Mouse (Mus musculus) intestine, embryonic 16.5 days (tissue): Measurements from ENCODE around the gene Zdhhc5. TPM values are rescaled to one million over a fixed set of nuclear protein-coding genes. Genes with fewer than 3 reads are reported as not detected.

Source experiments
- ATAC-seq: fragments of 200-750 bp; cut with Nextera tagmentation; 2 replicates; pipeline ENCODE4 v1.8.0; 2017; ENCODE audit warnings: moderate TSS enrichment, moderate library complexity
- H3K27ac ChIP-seq: fragments of 300-500 bp; sonication (generic); 2 replicates; pipeline ENCODE4 v1.5.1; 2014; ENCODE audit warnings: mild to moderate bottlenecking, low read length
- H3K27me3 ChIP-seq: fragments of 300-500 bp; sonication (generic); replicated peaks from 2 replicates; pipeline ENCODE4 v1.6.1; 2014; ENCODE audit warnings: low read length, control low read depth, mixed read lengths; ENCODE audit not compliant: control insufficient read depth, insufficient read depth
- H3K36me3 ChIP-seq: fragments of 300-500 bp; sonication (generic); 2 replicates; pipeline ENCODE4 v1.6.1; 2014; ENCODE audit warnings: low read length, control low read depth; ENCODE audit not compliant: control insufficient read depth, insufficient read depth
- H3K4me1 ChIP-seq: fragments of 300-500 bp; sonication (generic); 2 replicates; pipeline ENCODE4 v1.6.1; 2014; ENCODE audit warnings: low read length, control low read depth, mixed read lengths; ENCODE audit not compliant: control insufficient read depth, insufficient read depth
- H3K4me2 ChIP-seq: fragments of 300-500 bp; sonication (generic); 2 replicates; pipeline ENCODE4 v1.6.1; 2014; ENCODE audit warnings: low read depth, low read length, control low read depth
- H3K4me3 ChIP-seq: fragments of 300-500 bp; sonication (generic); 2 replicates; pipeline ENCODE4 v1.5.1; 2014; ENCODE audit warnings: mild to moderate bottlenecking, low read length
- H3K9ac ChIP-seq: fragments of 300-500 bp; sonication (generic); 2 replicates; pipeline ENCODE4 v1.6.1; 2014; ENCODE audit warnings: low read depth, low read length
- H3K9me3 ChIP-seq: fragments of 300-500 bp; sonication (generic); 2 replicates; pipeline ENCODE4 v1.6.1; 2016; ENCODE audit warnings: low read length, control low read depth; ENCODE audit not compliant: control insufficient read depth
- WGBS: fragments of 180-500 bp; shearing (Covaris S2); extraction: QIAGEN DNeasy Blood & Tissue Kit; methylation state at CpG from one replicate; pipeline ENCODE4 v1.1.7; 2014; 5-methylcytosine and 5-hydroxymethylcytosine counted together
- polyA plus RNA-seq: library from polyadenylated mRNA; unstranded; fragments of >200 nt; fragmentation: Nextera tagmentation; extraction: Ambion mirVana; gene quantifications from 2 replicates; pipeline ENCODE4 v1.2.1, GENCODE M21; 2015

Gene Zdhhc5
- polyA plus RNA-seq, 1 experiment from 2014 or later = 18.3 TPM

- ATAC-seq = peak; percentile 97
- Histone ChIP-seq H3K36me3 (peaks cover 3% of the 10 kb centered on the region; the same call in 1 of the 2 replicates), H3K4me3 (peak within 1 kb of the TSS; percentile 56), H3K9me3 (no peaks in the 10 kb centered on the region), H3K4me2 (peak within 1 kb of the TSS; percentile 64), H3K27me3 (no peaks in the 10 kb centered on the region), H3K9ac (peak within 1 kb of the TSS; percentile 74), H3K4me1 (peaks cover 12% of the 10 kb centered on the region), H3K27ac (peak within 1 kb of the TSS; percentile 89)
- WGBS = under 1% methylated on average over 39 of the region's 39 CpGs
Observed at GRCm38 (mm10) chr2:84727172-84727858, 12.3 kb upstream of the Zdhhc5 start, which contains the start of gene Clp1. Gene Clp1, minus strand, starts transcription at chr2:84727350.

GRCm38 (mm10) chr2:84726716-84727115 is 11.7 kb upstream of the Zdhhc5 start:
- H3K27me3 ChIP-seq = no peaks in the 10 kb centered on the region

GRCm38 (mm10) chr2:84725770-84726169 is 10.8 kb upstream of the Zdhhc5 start:
- Histone ChIP-seq H3K4me1 (peaks cover 12% of the 10 kb centered on the region), H3K9me3 (no peaks in the 10 kb centered on the region), H3K36me3 (peaks cover 3% of the 10 kb centered on the region; the same call in 1 of the 2 replicates), H3K27ac (no peak overlapping the region), H3K4me3 (no peak overlapping the region), H3K27me3 (no peaks in the 10 kb centered on the region), H3K4me2 (no peak overlapping the region), H3K9ac (no peak overlapping the region)
- ATAC-seq = no peak
- WGBS = 91% methylated on average over 10 of the region's 10 CpGs

More at GRCm38 (mm10) chr2:84726716-84727115, 11.7 kb upstream of the Zdhhc5 start:
- no peak overlapping the region for H3K27ac ChIP-seq
- H3K9me3 ChIP-seq = no peaks in the 10 kb centered on the region
- H3K9ac ChIP-seq = peak overlapping the region; percentile 53
- peak overlapping the region; percentile 55 for H3K4me2 ChIP-seq
- ATAC-seq = peak; percentile 26
- H3K4me1 ChIP-seq = peaks cover 12% of the 10 kb centered on the region
- H3K4me3 ChIP-seq = peak overlapping the region; percentile 56
- 1% methylated on average over 9 of the region's 9 CpGs for WGBS
- peaks cover 3% of the 10 kb centered on the region; the same call in 1 of the 2 replicates for H3K36me3 ChIP-seq

GRCm38 (mm10) chr2:84723856-84724255 is 8.9 kb upstream of the Zdhhc5 start:
- Histone ChIP-seq H3K9ac (no peak overlapping the region), H3K4me2 (no peak overlapping the region), H3K36me3 (peaks cover 3% of the 10 kb centered on the region; the same call in 1 of the 2 replicates), H3K27ac (no peak overlapping the region), H3K9me3 (no peaks in the 10 kb centered on the region), H3K27me3 (no peaks in the 10 kb centered on the region), H3K4me3 (no peak overlapping the region), H3K4me1 (peaks cover 12% of the 10 kb centered on the region)
- ATAC-seq = no peak
- WGBS = 92% methylated on average over 14 of the region's 14 CpGs

DNA sequence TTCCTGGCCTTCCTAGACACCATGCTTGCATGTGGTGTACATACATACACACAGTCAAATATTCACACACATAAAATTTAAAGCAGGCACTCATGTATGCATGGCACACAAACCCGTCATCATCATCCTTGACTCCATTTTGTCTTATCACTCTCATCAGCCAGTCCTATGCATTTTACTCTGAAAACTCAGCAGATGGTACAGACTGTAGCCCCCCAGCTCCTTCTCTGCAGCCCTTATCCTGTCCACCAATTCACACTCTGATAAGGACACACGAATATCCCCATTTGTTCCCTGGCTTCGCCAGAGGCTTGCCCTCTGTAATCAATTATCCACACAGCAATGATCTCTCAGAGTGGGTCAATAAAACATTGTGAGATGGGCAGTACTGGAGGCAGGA is 6.2 kb upstream of the Zdhhc5 start:
- Histone ChIP-seq H3K9ac (no peak overlapping the region), H3K4me1 (peaks cover 11% of the 10 kb centered on the region), H3K4me2 (no peak overlapping the region), H3K4me3 (no peak overlapping the region), H3K36me3 (peaks cover 3% of the 10 kb centered on the region; the same call in 1 of the 2 replicates), H3K27ac (no peak overlapping the region), H3K27me3 (no peaks in the 10 kb centered on the region), H3K9me3 (no peaks in the 10 kb centered on the region)
- 70% methylated on average over 3 of the region's 3 CpGs for WGBS
- no peak for ATAC-seq

DNA sequence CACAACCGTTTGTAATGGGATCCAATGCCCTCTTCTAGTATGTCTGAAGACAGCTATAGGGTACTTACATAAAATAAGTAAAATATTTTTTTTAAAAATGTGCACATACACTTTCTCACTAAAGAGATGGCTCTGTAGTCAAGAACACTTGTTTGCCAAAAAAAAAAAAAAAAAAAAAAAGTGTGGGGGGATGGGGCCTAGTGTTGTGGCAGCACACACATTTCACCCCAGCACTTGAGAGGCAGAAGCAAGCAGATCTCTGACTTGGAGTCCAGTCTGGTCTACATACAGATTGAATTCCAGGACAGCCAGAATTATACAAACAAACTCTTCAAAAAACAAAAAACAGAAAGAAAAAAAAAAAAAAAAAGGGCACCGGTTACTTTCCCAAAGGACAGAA is 5.7 kb upstream of the Zdhhc5 start:
- H3K9me3 ChIP-seq = no peaks in the 10 kb centered on the region
- H3K36me3 ChIP-seq = peaks cover 3% of the 10 kb centered on the region; the same call in 1 of the 2 replicates
- H3K4me2 ChIP-seq = no peak overlapping the region
- no peak overlapping the region for H3K4me3 ChIP-seq
- no peak overlapping the region for H3K27ac ChIP-seq
- H3K27me3 ChIP-seq = no peaks in the 10 kb centered on the region
- peaks cover 7% of the 10 kb centered on the region for H3K4me1 ChIP-seq
- 87% methylated on average over 2 of the region's 2 CpGs for WGBS
- no peak for ATAC-seq
- H3K9ac ChIP-seq = no peak overlapping the region

- Histone ChIP-seq H3K4me2 (no peak overlapping the region), H3K9ac (no peak overlapping the region), H3K4me3 (no peak overlapping the region), H3K27me3 (no peaks in the 10 kb centered on the region), H3K9me3 (no peaks in the 10 kb centered on the region), H3K27ac (no peak overlapping the region), H3K36me3 (no peaks in the 10 kb centered on the region), H3K4me1 (peaks cover 5% of the 10 kb centered on the region; the same call in 1 of the 2 replicates)
- WGBS = 97% methylated on average over 4 of the region's 4 CpGs
- no peak for ATAC-seq
Observed at GRCm38 (mm10) chr2:84717357-84717756, 2.4 kb upstream of the Zdhhc5 start.

- Histone ChIP-seq H3K36me3 (no peaks in the 10 kb centered on the region), H3K4me1 (peaks cover 5% of the 10 kb centered on the region; the same call in 1 of the 2 replicates), H3K4me2 (peak overlapping the region; percentile 83), H3K27me3 (no peaks in the 10 kb centered on the region), H3K9me3 (no peaks in the 10 kb centered on the region), H3K4me3 (peak overlapping the region; percentile 80), H3K9ac (peak overlapping the region; percentile 80), H3K27ac (peak overlapping the region; percentile 91)
- ATAC-seq = no peak
- 29% methylated on average over 9 of the region's 9 CpGs for WGBS
Observed at GRCm38 (mm10) chr2:84716423-84717355, 1.7 kb upstream of the Zdhhc5 start.
